Mouse (Mus musculus): ENCODE data around the gene Bpifa2. TPM values are rescaled to one million over a fixed set of nuclear protein-coding genes. Genes with fewer than 3 reads are reported as not detected.
A peak's percentile ranks its signal among the peaks of the same experiment; 100 is the strongest.

Gene Bpifa2
- polyA plus RNA-seq (2016; fragmentation: Nextera tagmentation; extraction: Ambion mirVana): not detected in 2 replicates

DNA sequence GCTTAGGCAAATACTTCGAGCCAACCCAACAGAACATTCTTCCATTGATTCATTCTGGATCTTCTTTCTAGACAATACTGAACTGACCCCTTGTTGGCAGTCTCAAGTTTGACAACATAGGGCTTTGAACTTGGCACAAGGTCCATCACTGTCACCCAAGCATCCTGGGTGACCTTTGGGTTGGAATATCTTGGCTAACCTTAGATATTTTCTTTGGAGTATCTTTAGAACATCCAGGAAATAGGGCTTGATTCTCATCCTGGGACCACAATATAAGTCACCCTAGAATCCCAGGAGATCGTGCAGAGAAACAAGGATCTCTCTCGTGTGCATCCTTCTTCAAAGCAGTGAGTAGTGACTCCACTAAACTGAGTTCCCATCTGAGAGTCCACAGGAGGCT lies at the start of gene Bpifa2:
Bpifa2 (plus strand) TSS at position 301 of the 400 bp plus-strand sequence.
- WGBS: 90% methylated on average over 3 of the region's 3 CpGs
- Histone ChIP-seq H3K4me1 (peaks cover 9% of the 10 kb centered on the region), H3K27ac (no peak within 1 kb of the TSS), H3K9me3 (no peaks in the 10 kb centered on the region), H3K4me3 (no peak within 1 kb of the TSS), H3K36me3 (replicated peaks) (no peaks in the 10 kb centered on the region), H3K27me3 (ENCODE audit: poor library complexity, severe bottlenecking) (no peaks in the 10 kb centered on the region)
- no peak for DNase-seq (ENCODE audit: extremely low spot score, low spot score)

DNA sequence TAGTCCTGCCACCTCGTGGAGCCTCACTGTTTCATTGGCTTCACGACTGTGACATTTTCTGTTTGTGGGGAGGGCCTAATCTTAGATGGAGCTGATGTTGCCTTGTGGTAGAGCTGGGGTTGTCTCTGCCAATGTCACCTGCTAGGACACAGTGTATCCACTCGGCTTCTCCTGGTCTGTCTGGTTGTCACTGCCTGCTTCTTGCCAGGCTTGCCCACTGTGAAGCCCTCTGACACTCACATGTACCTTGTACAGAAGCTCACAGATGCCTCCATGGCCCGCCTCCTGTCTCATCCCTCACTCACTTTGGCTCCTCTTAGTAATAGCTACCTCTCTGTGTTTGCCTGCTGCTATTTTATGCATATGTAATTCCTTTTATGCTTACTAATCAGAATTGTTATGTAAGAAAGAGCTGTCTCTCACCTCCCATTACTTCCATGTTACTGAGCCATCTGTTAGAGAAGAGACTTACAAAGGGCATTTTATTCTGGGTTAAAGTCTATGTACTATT lies 45.2 kb upstream of the Bpifa2 start:
- no peak for DNase-seq (ENCODE audit: extremely low spot score, low spot score)
- Histone ChIP-seq H3K27me3 (ENCODE audit: poor library complexity, severe bottlenecking) (no peaks in the 10 kb centered on the region), H3K4me1 (no peaks in the 10 kb centered on the region), H3K27ac (no peak overlapping the region), H3K36me3 (replicated peaks) (no peaks in the 10 kb centered on the region), H3K4me3 (no peak overlapping the region), H3K9me3 (no peaks in the 10 kb centered on the region)
- WGBS: 77% methylated on average over 4 of the region's 4 CpGs

DNA sequence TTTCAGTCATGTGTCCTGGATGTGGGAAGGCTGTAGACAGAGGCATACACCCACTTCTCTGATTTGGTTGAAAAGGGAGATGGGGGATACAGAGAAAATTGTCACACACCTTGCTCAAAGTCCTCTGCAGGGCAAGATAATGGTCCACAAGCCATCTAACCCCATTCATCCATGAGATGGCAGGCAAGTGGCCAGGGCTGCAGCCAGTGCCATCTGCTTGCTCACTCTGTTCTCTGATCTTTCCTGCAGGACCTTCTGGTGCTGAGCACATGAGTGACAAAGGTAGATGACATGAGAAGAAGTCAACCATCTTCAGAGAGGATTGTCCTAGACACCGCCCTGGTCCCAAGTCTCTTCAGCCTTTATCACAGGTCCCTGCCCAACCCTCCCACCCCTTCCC lies 44.7 kb upstream of the Bpifa2 start:
- Histone ChIP-seq H3K9me3 (no peaks in the 10 kb centered on the region), H3K4me1 (no peaks in the 10 kb centered on the region), H3K27ac (no peak overlapping the region), H3K4me3 (no peak overlapping the region), H3K36me3 (replicated peaks) (no peaks in the 10 kb centered on the region), H3K27me3 (ENCODE audit: poor library complexity, severe bottlenecking) (no peaks in the 10 kb centered on the region)
- DNase-seq (ENCODE audit: extremely low spot score, low spot score): no peak
- WGBS: 86% methylated on average over 1 of the region's 1 CpGs

DNA sequence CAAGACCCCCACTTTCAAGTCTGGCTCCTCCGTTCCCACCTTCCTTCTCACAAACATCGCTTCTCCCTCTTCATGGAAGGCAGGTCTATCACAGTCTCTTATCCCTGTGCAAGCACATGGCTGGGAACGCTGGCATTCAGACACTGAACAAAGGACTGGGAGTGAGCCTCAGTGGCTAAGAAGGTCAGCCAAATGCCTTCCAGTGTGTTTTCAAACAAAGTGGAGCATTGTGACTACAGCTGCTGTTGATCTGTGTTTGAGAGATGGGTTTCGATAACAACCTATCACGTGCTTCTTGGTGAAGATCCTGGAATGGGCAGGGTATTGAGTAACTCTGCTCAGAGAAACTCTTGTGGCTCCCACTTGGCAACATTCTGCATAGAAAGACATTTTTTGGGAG lies 37.8 kb upstream of the Bpifa2 start:
- Histone ChIP-seq H3K27ac (no peak overlapping the region; the same call in 1 of the 2 replicates), H3K4me1 (no peaks in the 10 kb centered on the region), H3K27me3 (ENCODE audit: poor library complexity, severe bottlenecking) (no peaks in the 10 kb centered on the region), H3K9me3 (no peaks in the 10 kb centered on the region), H3K4me3 (no peak overlapping the region), H3K36me3 (replicated peaks) (no peaks in the 10 kb centered on the region)
- WGBS: 71% methylated on average over 5 of the region's 5 CpGs
- no peak for DNase-seq (ENCODE audit: extremely low spot score, low spot score)

DNA sequence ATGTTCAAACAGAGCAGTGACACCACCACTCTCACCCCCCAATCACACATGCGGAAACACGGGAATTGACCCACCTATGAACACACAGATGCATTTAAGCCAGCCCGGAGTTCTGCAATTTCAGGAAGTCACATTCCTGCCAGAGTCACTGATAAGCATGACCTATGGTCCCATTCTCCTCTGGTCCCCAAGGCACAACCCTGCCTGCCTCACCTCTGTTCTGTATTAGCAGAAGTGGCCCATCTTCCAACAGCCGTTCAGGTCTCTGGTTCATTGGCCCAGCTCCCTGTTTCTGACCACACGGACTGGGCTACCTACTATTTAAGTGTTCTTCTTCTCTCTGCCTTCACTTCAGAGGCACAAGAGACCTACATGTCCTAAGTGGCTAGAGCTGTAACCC lies 33.5 kb upstream of the Bpifa2 start, which contains the start of gene Bpifa6:
Bpifa6 (plus strand) TSS at position 364 of the 400 bp plus-strand sequence.
- WGBS: 76% methylated on average over 5 of the region's 5 CpGs

DNA sequence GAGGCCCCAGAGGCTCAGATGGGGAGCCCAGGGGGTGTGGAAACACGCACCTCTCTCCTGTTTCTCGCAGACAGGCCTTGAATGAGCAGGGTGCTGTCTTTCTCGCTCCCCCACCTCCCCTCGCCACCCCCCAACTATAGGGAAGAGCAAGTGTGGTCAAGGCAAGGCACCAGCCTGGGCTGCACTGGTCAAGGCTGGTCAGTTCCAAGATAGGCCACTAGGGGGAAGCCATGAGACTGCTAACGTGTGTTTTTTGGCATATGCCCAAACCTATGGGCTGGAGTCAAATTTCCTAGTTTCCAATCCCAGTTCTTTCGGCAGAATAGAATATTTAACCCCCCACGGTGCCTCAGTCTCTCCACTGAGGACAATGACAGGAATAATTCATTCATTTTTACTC lies 12.3 kb upstream of the Bpifa2 start:
- Histone ChIP-seq H3K9me3 (no peaks in the 10 kb centered on the region), H3K36me3 (replicated peaks) (no peaks in the 10 kb centered on the region), H3K4me3 (no peak overlapping the region), H3K4me1 (no peaks in the 10 kb centered on the region), H3K27me3 (ENCODE audit: poor library complexity, severe bottlenecking) (no peaks in the 10 kb centered on the region), H3K27ac (no peak overlapping the region)
- WGBS: 9% methylated on average over 7 of the region's 7 CpGs
- peak; percentile 75 for DNase-seq (ENCODE audit: extremely low spot score, low spot score)

More for the DNA sequence above, 33.5 kb upstream of the Bpifa2 start, which contains the start of gene Bpifa6:
- no peaks in the 10 kb centered on the region for H3K4me1 ChIP-seq
- H3K36me3 ChIP-seq (replicated peaks): no peaks in the 10 kb centered on the region
- no peak for DNase-seq (ENCODE audit: extremely low spot score, low spot score)
- H3K4me3 ChIP-seq: no peak within 1 kb of the TSS
- no peak within 1 kb of the TSS for H3K27ac ChIP-seq
- H3K27me3 ChIP-seq (ENCODE audit: poor library complexity, severe bottlenecking): no peaks in the 10 kb centered on the region
- H3K9me3 ChIP-seq: no peaks in the 10 kb centered on the region

DNA sequence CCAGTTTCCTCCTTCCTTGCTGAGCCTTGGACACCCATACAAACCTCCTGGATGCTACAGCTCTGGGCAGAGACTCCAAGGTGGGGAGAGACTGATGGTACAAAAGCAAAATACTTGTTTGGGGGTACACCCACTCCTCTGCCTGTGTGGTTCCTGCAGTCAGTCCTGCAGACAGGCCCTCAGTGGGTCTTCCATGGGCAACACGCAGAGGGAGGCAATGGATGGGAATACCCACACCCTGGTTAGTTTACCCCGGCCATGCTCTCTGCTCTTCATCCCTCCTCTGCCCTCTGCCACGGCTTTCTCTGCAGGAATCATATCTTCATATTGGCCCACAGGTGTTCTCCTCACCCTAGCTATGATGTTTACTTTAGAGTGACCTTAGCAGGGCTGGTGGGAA lies 7.6 kb upstream of the Bpifa2 start:
- 73% methylated on average over 3 of the region's 3 CpGs for WGBS
- Histone ChIP-seq H3K4me3 (no peak overlapping the region), H3K27me3 (ENCODE audit: poor library complexity, severe bottlenecking) (no peaks in the 10 kb centered on the region), H3K9me3 (no peaks in the 10 kb centered on the region), H3K36me3 (replicated peaks) (no peaks in the 10 kb centered on the region), H3K27ac (no peak overlapping the region), H3K4me1 (peaks cover 9% of the 10 kb centered on the region)
- no peak for DNase-seq (ENCODE audit: extremely low spot score, low spot score)

DNA sequence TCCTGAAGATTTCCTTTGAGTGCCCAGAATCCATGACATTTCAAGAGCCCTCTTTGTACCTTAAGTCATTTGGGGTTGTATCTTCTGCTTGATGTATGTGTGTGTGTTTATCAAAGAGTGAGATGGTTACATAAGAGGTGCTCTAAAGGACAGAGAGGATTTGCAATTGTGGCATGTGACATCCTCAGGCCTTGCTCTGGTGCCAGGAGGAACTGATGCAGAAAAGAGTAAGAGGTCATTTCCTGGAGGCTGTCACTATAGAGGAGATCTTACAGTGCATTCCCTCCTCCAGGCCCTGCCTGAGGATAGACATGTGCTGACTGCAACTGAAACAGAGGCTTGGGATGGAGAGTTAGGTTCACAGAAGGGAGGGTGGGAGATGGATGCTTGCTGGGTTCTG lies 7.0 kb upstream of the Bpifa2 start:
- Histone ChIP-seq H3K4me3 (no peak overlapping the region), H3K27me3 (ENCODE audit: poor library complexity, severe bottlenecking) (no peaks in the 10 kb centered on the region), H3K9me3 (no peaks in the 10 kb centered on the region), H3K36me3 (replicated peaks) (no peaks in the 10 kb centered on the region), H3K27ac (no peak overlapping the region), H3K4me1 (peaks cover 9% of the 10 kb centered on the region)
- DNase-seq (ENCODE audit: extremely low spot score, low spot score): no peak

DNA sequence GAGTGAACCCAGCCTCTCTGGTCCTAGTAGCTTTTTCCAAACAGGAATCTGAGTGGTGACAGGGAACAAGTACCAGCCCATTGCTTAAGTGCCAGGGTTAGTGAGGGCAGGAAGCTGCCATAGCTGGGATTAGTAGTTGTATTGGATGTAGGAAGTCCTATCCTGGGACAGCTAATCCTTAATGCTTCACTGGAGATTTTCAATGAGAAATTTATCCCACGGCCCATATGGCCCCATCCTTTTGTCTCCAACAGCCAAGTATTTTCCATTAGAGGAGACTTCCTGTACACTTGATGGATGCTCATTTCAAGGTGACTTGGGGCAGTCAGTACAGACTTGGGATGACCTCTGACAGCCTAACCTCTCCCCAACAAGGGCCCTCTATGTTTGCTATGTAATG lies 3.6 kb upstream of the Bpifa2 start:
- DNase-seq (ENCODE audit: extremely low spot score, low spot score): no peak
- no peaks in the 10 kb centered on the region for H3K9me3 ChIP-seq
- H3K4me3 ChIP-seq: no peak overlapping the region
- peaks cover 9% of the 10 kb centered on the region for H3K4me1 ChIP-seq
- H3K36me3 ChIP-seq (replicated peaks): no peaks in the 10 kb centered on the region
- H3K27me3 ChIP-seq (ENCODE audit: poor library complexity, severe bottlenecking): no peaks in the 10 kb centered on the region
- 55% methylated on average over 1 of the region's 1 CpGs for WGBS
- no peak overlapping the region for H3K27ac ChIP-seq

DNA sequence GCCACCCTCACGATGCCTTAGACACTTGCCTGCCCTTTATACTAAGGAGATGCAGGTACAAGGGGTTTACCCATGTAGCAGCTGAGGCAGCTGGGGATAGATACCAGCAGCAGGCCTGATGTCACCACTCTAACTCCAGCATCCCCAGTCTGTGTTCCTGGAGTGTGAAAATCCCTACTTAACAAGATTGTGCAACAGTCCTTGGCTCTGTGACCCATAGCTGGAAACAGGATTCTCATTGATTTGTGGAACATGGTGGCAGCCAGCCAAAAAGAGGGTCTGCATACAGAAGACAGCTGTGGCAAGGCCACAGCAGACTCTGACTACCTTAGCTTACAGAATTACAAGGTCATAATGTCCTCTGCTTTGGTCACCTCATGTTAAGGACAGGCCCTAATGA lies 3.0 kb upstream of the Bpifa2 start:
- DNase-seq (ENCODE audit: extremely low spot score, low spot score): no peak
- peaks cover 9% of the 10 kb centered on the region for H3K4me1 ChIP-seq
- H3K27ac ChIP-seq: no peak overlapping the region
- 89% methylated on average over 1 of the region's 1 CpGs for WGBS
- no peaks in the 10 kb centered on the region for H3K36me3 ChIP-seq (replicated peaks)
- no peak overlapping the region for H3K4me3 ChIP-seq
- H3K9me3 ChIP-seq: no peaks in the 10 kb centered on the region
- H3K27me3 ChIP-seq (ENCODE audit: poor library complexity, severe bottlenecking): no peaks in the 10 kb centered on the region

DNA sequence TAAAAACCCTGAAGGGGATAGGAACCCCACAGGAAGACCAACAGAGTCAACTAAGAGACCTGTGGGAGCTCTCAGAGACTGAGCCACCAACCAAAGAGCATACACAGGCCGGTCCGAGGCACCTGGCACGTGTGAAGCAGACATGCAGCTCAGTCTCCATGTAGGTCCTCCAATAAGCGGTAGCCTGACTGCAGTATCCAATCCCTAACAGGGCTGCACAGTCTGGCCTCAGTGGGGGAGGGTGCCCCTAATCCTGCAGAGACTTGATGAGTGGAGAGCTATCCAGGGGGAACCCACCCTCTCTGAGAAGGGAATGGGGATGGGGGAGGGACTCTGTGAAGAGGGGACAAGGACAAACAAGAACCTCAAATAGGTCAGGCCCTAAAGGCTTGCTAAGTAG lies 2.3 kb upstream of the Bpifa2 start:
- no peak for DNase-seq (ENCODE audit: extremely low spot score, low spot score)
- Histone ChIP-seq H3K27me3 (ENCODE audit: poor library complexity, severe bottlenecking) (no peaks in the 10 kb centered on the region), H3K4me1 (peaks cover 9% of the 10 kb centered on the region), H3K27ac (no peak overlapping the region), H3K9me3 (no peaks in the 10 kb centered on the region), H3K36me3 (replicated peaks) (no peaks in the 10 kb centered on the region), H3K4me3 (no peak overlapping the region)
- 89% methylated on average over 4 of the region's 4 CpGs for WGBS

DNA sequence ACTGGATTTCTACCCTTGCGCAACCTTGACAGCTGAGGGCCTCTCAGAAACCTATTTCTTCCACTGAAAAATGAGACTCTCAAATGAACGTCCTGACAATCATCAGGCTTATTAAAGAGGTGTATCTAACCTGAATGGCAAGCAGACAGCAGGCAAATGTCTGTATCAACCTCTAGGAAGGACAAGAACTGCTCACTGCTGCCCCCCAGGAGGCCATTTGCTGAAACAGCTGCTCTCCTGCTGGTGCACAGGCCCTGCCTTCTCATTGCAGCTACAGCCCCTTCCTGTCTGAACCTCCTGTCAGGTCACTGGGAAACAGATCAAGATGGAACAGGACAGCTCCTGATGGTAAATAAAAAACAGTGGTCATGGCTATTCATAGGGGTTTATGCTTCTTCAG lies 1.7 kb upstream of the Bpifa2 start:
- no peak for DNase-seq (ENCODE audit: extremely low spot score, low spot score)
- no peaks in the 10 kb centered on the region for H3K9me3 ChIP-seq

DNA sequence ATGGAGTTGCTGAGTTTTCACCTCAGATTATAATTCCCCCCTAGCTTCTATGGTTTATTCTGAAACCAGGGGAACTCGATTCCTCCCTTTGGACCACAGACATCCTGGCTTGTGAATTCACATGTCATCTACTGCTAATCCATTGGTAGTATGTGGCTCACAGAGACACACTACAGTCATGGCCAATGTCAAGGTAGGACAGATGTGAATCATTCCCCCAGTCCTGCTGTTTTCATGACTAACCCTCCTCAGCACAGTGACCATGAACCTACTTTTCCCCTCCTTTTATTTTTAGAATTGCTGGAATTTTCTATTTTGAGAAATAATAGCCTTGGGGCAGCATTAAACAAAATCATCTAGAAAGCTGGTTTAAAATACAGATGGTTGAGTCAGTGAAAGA lies 684 bp upstream of the Bpifa2 start:
- DNase-seq (ENCODE audit: extremely low spot score, low spot score): no peak
- Histone ChIP-seq H3K4me1 (peaks cover 9% of the 10 kb centered on the region), H3K27me3 (ENCODE audit: poor library complexity, severe bottlenecking) (no peaks in the 10 kb centered on the region), H3K4me3 (no peak overlapping the region), H3K27ac (no peak overlapping the region), H3K9me3 (no peaks in the 10 kb centered on the region), H3K36me3 (replicated peaks) (no peaks in the 10 kb centered on the region)
- 89% methylated on average over 1 of the region's 1 CpGs for WGBS

More for the DNA sequence above, 1.7 kb upstream of the Bpifa2 start:
- H3K4me3 ChIP-seq: no peak overlapping the region
- H3K27me3 ChIP-seq (ENCODE audit: poor library complexity, severe bottlenecking): no peaks in the 10 kb centered on the region
- no peak overlapping the region for H3K27ac ChIP-seq
- H3K36me3 ChIP-seq (replicated peaks): no peaks in the 10 kb centered on the region
- H3K4me1 ChIP-seq: peaks cover 9% of the 10 kb centered on the region
- WGBS: 86% methylated on average over 2 of the region's 2 CpGs

DNA sequence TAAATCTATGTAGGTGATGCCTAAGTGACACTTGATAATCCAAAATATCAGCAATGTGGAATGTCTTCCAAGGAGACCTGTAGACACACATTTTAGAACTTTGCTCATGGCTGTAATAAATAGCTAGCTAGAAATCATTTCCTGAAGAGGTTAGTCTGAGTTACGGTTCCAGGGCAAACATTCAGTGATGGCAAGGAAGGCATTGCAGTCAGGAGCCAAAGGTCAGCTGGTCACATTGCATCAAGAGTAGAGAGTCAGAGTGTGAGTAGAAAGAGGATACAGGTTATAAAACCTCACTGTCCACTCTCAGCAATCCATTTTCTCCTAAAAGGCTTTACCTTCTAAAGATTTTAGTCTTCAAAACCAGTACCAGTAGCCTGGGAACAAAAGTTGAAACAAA lies 9.9 kb downstream of the Bpifa2 start:
- H3K4me3 ChIP-seq: no peak overlapping the region
- 89% methylated on average over 1 of the region's 1 CpGs for WGBS
- H3K27me3 ChIP-seq (ENCODE audit: poor library complexity, severe bottlenecking): no peaks in the 10 kb centered on the region
- H3K27ac ChIP-seq: no peak overlapping the region
- no peaks in the 10 kb centered on the region for H3K4me1 ChIP-seq
- H3K9me3 ChIP-seq: no peaks in the 10 kb centered on the region
- no peak for DNase-seq (ENCODE audit: extremely low spot score, low spot score)
- no peaks in the 10 kb centered on the region for H3K36me3 ChIP-seq (replicated peaks)
